Comparison of ENCODE assay signal across 8 mouse cellular contexts in genomic region chr12:108757717-108758257, GRCm38 (mm10). TPM values are rescaled to one million over a fixed set of nuclear protein-coding genes. Genes with fewer than 3 reads are reported as not detected.
DNase-seq lines count a peak whose midpoint lies in the region; ATAC-seq and TF ChIP-seq lines count a peak whose summit lies in the region.

No protein-coding gene starts in this region.

- TF ChIP-seq CTCF in cortical plate, adult 2 months (IDR thresholded peaks at IDR 0.05; ENCODE audit: extremely low read depth, insufficient read depth, low read length), result peak; percentile 82

- ATAC-seq in activated CD4-positive, CD25-positive, alpha-beta regulatory T cell, adult 4 months, result peak; percentile 90
- peak; percentile 93 for ATAC-seq in inflammation-experienced regulatory T-cells, adult 6 months
- ATAC-seq in megakaryocyte-erythroid progenitor cell, adult 5-6 weeks (replicated peaks; ENCODE audit: low FRiP score, low TSS enrichment, poor library complexity, severe bottlenecking), result peak; percentile 96

- peak; percentile 100 for DNase-seq in gastrocnemius, postnatal 10 days
- DNase-seq in left cerebral cortex, postnatal 10 days (ENCODE audit: extremely low spot score in 1 of 2, low spot score in 2 of 2), result peak; percentile 98 to 100
- DNase-seq in right cerebral cortex, postnatal 25 days, result peak; percentile 97
- DNase-seq in urinary bladder, postnatal 4 days (ENCODE audit: low spot score in 2 of 2), result peak; percentile 98 to 99

- H3K27ac ChIP-seq in cortical plate, adult 2 months (ENCODE audit: insufficient read depth, low read length), result 0 out of 2 replicates have a peak overlapping the region, but pooled peaks have one; percentile 6

- H3K4me1 ChIP-seq in cortical plate, adult 2 months (ENCODE audit: control insufficient read depth, insufficient read depth, low read length), result no peaks in the 10 kb centered on the region

- intact Hi-C loops in left cerebral cortex, postnatal 10 days (cut with DNase I), result loop anchor here (5.0 kb wide), 3 partner anchors 50 to 195 kb away; no protein-coding TSS in a partner anchor

- TF ChIP-seq POLR2A in cortical plate, adult 2 months (IDR thresholded peaks at IDR 0.05; ENCODE audit: extremely low read depth, insufficient read depth, low read length), result peak; percentile 83

- H3K4me3 ChIP-seq in cortical plate, adult 2 months (ENCODE audit: insufficient read depth, low read length), result peak overlapping the region; percentile 64

RNA-seq across cellular contexts. Expression of gene Yy1, which starts 35.0 kb away (rescaled TPM):
- 10 to 100 TPM; 16.8 to 18.1 TPM for polyA plus RNA-seq in activated CD4-positive, CD25-positive, alpha-beta regulatory T cell, adult 4 months (2017; shearing (Covaris generic))
- 22.1 and 23.2 TPM in 2 replicates for polyA plus RNA-seq in cortical plate, adult 2 months (2012; rRNA removed)
- 10 to 100 TPM; 25.0 to 35.5 TPM for total RNA-seq in gastrocnemius, postnatal 10 days (2021)
- polyA plus RNA-seq in inflammation-experienced regulatory T-cells, adult 6 months (2017; shearing (Covaris generic)), result 10 to 100 TPM; 16.4 to 18.6 (median 17.1) TPM
- total RNA-seq in left cerebral cortex, postnatal 10 days (2021), result 10 to 100 TPM; 51.3 to 53.0 TPM
- 52.3 and 58.0 TPM in 2 replicates for total RNA-seq in megakaryocyte-erythroid progenitor cell, adult 5-6 weeks (2014; fragmentation: Nextera tagmentation)
- total RNA-seq in megakaryocyte-erythroid progenitor cell, adult 5-6 weeks (2017), result 61.4 and 70.3 TPM in 2 replicates

RNA-seq across cellular contexts. Expression of gene Degs2, which starts 55.7 kb away (rescaled TPM):
- 1 to 10 TPM; 3.6 to 5.6 TPM for polyA plus RNA-seq in activated CD4-positive, CD25-positive, alpha-beta regulatory T cell, adult 4 months (2017; shearing (Covaris generic))
- 8.5 and 9.4 TPM in 2 replicates for polyA plus RNA-seq in cortical plate, adult 2 months (2012; rRNA removed)
- under 1 TPM; 0.19 to 0.20 TPM for total RNA-seq in gastrocnemius, postnatal 10 days (2021)
- polyA plus RNA-seq in inflammation-experienced regulatory T-cells, adult 6 months (2017; shearing (Covaris generic)), result 1 to 10 TPM; 2.1 to 9.6 (median 8.8) TPM
- under 1 TPM; 0.49 to 0.63 TPM for total RNA-seq in left cerebral cortex, postnatal 10 days (2021)
- not detected in 2 replicates for total RNA-seq in megakaryocyte-erythroid progenitor cell, adult 5-6 weeks (2014; fragmentation: Nextera tagmentation)
- not detected in 2 replicates for total RNA-seq in megakaryocyte-erythroid progenitor cell, adult 5-6 weeks (2017)

Comparison
In these comparisons a context has a peak if more than half of its experiments do, and no peak if none do; other contexts are left out.
1. Peak in every context shown above with its lines: DNase-seq, ATAC-seq, H3K4me3 ChIP-seq and H3K27ac ChIP-seq.